Mouse (Mus musculus) lung, adult 2 months (tissue): ENCODE measurements at regions not wholly inside any gene's neighbourhood (a gene's known extent, or its start where the extent isn't known, plus 50 kb on each side); places are given as distances from the start of the nearest gene placed in this dataset.

Experiments used
- DNase-seq: peaks from one replicate; pipeline ENCODE4 v3.0.0; 2022
- H3K4me1 ChIP-seq: fragments of 200-500 bp; 2 replicates; pipeline ENCODE4 v1.6.1; 2011; ENCODE audit warnings: low read length; ENCODE audit not compliant: control insufficient read depth, insufficient read depth
- H3K4me3 ChIP-seq: fragments of 200-500 bp; replicated peaks from 2 replicates; pipeline ENCODE3; 2011; ENCODE audit warnings: low read depth, mild to moderate bottlenecking, control low read depth, low read length; ENCODE audit errors: extremely low read depth
- CTCF ChIP-seq: fragments of 200-500 bp; IDR thresholded peaks from 2 replicates; pipeline ENCODE4 v1.5.1; 2011; ENCODE audit warnings: mild to moderate bottlenecking, low read length, control low read depth; ENCODE audit not compliant: insufficient read depth
- POLR2A ChIP-seq: fragments of 200-500 bp; IDR thresholded peaks from 2 replicates; pipeline ENCODE4 v1.6.1; 2011; ENCODE audit warnings: low read depth, mild to moderate bottlenecking, control low read depth, low read length, borderline replicate concordance; ENCODE audit errors: extremely low read depth
- WGBS: fragments of 180-500 bp; shearing (Covaris S2); methylation state at CpG from one replicate; pipeline ENCODE4 v1.1.7; 2018; 5-methylcytosine and 5-hydroxymethylcytosine counted together

DNA sequence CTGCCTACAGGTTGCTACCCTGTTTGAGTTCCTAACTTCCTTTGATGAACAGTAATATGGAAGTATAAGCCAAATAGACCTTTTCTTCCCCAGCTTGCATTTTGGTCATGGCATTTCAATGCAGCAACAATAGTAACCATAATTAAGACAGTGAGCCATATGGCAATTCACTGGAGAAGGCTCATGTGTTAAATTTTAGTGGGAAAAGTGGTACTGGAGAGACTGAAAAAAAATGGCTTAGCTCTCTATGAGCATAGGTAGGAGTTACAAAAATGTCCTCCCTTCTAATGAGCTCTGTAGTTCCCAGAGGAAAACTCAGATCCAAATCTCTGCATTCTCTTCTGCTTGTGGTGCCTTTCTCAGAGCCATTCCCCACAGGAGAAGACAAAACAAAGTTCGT lies 70.1 kb upstream of the Pcsk5 start:
- TF ChIP-seq POLR2A (no peak), CTCF (no peak)
- DNase-seq, result no peak
- peaks cover 3% of the 10 kb centered on the region for H3K4me1 ChIP-seq
- no peak overlapping the region for H3K4me3 ChIP-seq
- 34% methylated on average over 1 of the region's 1 CpGs for WGBS

- no peak for TF ChIP-seq POLR2A
- no peak for TF ChIP-seq CTCF
- H3K4me3 ChIP-seq, result no peak overlapping the region
- no peak for DNase-seq
- peaks cover 3% of the 10 kb centered on the region for H3K4me1 ChIP-seq
- 52% methylated on average over 3 of the region's 3 CpGs for WGBS
These were observed 66.7 kb upstream of the Pcsk5 start for GRCm38 (mm10) chr19:17904120-17904519.

DNA sequence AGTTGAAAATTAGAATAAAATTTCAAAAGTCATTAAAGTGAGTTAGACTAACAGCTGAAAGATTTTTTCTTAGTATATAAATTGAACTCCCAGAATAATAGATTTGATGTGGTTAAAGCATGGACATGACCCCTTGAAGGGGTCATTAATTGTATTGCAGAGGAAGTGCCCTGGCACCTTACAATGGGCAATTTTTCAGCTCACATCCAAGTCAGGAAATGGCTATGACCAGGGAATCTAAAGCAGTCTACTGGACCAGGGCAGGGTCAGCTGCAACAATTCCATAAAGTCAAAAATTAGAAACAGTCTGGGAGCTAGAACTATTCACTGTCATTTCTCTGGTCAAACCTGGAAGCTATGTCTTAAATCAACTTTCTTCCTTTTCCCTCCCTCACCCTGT lies 55.2 kb upstream of the Pcsk5 start:
- TF ChIP-seq CTCF (no peak), POLR2A (no peak)
- no peak overlapping the region for H3K4me3 ChIP-seq
- no peaks in the 10 kb centered on the region for H3K4me1 ChIP-seq
- DNase-seq, result no peak
